Mouse (Mus musculus) gastrocnemius, postnatal 4 days (tissue): ENCODE results near the gene Arhgap8. TPM values are rescaled to one million over a fixed set of nuclear protein-coding genes. Genes with fewer than 3 reads are reported as not detected.

Experiments
- DNase-seq, 2 experiments: peaks; one replicate each; pipeline ENCODE4 v3.0.0; 2021 to 2022; ENCODE audit warnings: low spot score in 2 of 2, mixed read lengths in 2 of 2
- total RNA-seq, 2 experiments: library from RNA; stranded (reverse); gene quantifications; 2 replicates each; pipeline ENCODE4 v1.2.3; 2021

Arhgap8 gene
- total RNA-seq, 2 experiments from 2014 or later = 0.39 to 0.47 TPM

DNA sequence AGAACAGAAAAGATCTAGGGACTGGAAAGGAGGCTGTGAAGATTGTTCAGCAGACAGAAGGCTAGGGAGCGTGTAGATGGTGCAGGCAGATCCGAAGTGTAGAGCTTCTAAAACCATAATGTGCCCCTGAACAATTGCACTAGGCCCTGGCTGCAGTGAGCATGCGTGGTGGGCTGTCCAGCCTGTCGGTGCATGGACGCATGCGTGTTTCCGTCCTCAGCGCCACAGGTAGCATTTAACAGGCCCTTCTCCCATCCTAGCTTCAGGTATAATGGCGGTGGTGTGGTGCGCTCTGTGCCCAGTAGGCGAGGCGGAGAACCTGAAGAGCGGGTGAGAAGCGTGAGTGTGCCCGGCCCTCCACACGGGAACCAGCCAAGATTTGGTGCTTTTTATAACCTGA, 65.0 kb downstream of the Arhgap8 start:
- DNase-seq = no peak

DNA sequence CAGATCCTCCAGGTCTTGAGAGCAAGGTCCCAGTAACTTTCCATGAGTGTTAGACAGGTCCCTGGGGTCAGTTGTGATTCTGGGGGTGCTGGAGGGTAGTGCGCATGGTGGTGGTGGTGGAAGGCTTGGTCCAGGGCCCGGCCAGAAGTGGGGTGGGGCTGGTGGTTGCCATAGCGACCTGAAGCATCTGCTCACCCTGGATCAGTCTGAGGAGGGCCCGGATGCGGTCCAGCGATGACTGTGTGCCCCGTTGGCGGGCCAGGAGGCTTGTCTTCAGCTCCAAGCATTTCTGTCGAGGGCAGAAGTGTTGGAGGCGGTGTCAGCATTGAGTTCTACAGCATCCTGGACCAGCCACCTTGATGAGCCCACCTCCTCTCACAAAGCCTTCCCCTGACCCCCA, 67.3 kb downstream of the Arhgap8 start:
- no peak for DNase-seq

DNA sequence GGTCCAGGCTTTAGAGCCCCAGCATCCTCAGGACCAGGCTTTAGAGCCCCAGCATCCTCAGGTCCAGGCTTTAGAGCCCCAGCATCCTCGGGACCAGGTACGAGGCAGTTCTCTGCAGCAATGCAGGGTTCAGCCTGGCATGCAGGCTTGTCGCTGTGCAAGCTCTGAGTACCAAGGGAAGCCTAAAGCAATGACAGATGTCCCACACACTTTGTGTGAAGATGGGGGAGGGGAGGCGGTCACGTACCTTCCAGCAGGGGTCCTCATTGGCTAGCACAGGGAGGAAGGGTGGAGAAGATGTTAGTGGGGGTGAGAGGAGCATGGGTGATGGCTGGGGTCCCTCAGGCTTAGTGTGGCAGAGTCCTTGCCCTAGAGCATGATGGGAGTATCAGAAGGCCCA, 73.8 kb downstream of the Arhgap8 start:
- no peak for DNase-seq

DNA sequence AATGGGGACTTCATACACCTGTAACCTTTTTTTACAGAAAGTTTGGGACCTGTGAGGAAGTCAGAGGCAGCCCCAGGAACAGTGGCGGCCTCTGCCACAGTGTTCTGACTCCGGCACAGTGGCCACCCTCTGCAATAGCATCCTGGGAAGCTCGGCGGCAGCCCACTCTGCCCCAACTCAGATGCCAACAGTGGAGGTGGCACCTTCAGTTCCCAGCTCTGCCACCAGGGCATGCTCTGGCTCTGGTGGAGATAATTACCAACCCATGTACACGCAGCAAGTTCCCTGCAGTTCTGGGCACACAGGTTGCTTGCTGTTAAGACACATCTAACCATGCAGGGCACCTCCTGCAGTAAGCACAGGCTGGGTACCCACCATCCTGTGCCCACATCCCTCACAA, 80.3 kb downstream of the Arhgap8 start:
- no peak for DNase-seq

DNA sequence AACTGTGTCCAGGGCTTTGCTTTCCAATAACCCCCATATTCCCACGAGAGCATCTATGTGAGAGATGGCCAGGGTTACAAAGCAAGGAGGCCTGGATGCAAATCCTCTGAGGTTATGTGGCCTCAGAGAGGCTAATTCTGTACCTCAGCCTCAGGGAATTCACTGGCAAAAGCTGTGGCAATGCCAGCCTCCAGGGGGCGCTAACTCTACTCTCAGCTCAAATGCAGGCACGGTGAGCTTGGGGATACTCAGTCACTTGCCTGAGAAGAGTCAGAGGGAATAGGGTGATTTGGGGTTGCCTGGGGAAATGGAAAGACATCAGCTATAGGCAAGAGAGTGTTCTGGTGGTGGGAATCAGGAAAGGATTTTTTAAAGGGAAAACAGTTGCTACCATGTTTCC, 83.8 kb downstream of the Arhgap8 start:
- DNase-seq = peak in 1 of 2 experiments; percentile 47

DNA sequence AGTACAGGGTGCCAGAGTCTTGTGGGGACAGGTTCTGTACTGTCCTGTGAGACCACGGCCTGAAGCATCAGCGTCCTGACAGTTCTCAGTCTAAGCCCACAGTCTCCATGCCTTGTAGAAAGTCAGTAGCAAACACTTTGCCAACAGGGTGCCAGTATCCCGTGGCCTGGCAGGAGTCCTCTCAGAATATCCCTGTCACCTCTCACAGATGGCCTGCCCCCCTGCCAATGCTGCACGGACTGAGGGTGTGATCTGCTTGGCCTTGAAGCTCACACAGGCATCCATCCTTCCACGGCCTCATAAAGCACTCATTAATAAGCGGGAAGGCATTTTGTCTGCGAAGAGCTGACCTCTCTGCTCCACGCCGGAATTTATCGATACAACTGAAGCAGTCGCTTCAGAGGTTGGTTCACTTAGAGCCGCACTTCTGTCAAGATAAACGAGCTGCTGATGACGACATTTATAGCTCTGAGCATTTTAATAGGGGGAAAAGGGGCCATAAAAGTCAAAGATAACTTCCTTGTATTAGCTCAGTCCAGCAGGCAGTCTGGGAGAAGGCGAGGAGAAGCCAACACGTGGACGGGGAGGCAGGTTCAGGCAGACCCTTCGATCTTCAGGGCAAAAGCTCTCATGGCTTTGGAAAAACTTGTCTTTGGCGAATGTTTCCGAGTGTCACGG, 89.6 kb downstream of the Arhgap8 start:
- DNase-seq = no peak

DNA sequence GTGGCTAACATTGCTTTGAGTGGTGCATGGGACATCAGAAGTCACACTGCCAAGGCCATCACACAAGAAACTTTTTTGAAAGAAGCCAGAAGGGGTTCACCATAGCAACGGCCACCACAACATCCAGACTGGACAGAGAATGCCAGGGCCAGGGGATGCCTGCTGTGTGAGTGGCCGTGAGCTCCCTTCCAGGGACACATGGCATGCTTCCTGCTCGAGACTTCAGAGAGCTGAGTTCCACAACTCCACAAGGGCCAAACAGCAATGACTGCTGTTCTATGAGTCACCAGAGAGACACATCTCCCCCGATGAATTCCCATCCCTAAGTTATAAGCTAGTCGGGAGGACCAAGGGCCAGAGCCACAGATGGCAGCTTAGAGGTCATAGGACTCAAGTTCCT, 91.3 kb downstream of the Arhgap8 start:
- DNase-seq = no peak

DNA sequence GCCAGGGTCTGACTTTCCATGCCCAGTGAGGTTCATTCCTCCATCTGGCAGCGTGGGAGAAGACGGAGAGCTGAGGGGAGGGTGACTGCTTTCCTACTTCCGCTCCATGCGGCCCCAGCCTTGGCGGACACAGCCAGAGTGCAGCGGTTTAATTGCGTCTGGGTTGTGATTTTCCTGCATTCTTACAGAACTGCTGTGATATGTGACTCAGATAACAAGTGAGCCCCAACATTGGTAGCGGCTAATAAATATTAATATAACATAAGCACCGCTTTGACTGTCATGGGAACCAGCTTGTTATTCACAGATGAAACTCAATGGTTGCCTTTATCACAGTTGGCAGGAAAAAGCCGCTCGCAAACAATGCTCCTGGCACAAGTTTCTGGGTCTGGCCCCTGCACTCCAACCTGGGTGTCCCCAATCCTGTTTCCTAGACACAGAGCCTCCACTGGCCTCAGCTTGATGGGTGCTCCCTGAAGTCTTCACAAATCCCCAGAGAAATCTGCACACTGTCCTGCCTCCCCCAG, 93.0 kb downstream of the Arhgap8 start:
- no peak for DNase-seq

DNA sequence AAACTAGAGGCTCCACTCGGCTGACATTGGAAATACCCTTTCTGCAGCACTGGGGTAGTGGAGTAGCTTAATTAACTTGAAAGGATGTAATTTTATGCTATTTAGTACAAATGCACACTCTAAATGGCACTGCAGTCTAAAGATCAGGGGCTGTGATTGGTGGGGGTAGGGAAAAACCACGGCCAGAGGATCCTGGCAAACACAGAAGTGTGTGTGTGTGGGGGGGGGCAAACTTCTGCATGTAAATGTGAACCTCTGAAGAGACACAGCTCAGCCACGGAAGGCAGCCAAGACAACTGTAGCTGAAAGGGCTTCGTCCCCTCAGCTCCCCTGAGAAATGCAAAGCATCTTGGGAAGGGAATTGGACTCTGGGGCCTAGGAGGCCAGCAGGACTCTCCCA, 95.3 kb downstream of the Arhgap8 start:
- DNase-seq = no peak

DNA sequence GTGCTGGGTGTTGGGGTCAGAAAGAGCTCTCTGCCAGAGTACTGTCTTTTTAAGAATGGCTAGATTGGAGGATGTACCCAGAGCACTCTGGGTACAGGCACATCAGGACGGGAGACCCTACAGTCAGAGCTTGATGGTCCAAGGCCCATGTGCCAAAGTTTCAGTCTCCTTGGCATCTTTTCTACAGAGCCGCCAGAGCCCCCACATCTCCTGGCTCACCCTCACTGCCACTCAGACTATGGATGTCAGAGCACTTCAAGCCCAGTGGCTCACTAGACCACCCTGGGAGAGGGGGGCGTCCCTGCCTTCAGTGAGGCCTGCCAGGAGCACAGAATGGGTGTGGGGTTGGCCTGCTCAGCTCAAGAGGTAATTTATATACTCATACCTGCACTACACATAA, 97.7 kb downstream of the Arhgap8 start:
- no peak for DNase-seq

DNA sequence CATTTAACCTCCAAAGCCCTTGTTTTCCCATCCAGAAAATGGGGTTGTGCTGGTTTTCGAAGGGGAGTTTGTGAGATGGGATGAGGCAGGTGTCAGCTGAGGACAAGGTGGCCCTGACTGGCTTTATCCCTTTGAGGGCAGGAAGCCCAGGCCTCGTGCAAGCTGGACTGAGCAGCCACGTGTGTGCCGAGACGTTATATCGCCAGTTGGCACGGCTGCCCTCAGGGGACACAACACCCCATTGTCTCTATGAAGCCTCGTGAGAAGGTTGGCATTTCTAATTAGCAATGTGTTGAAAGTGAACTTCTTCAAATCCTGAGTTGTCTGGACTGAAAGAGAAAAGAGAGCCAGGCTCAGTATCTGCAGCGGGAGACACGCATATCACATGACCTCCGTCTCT, 98.4 kb downstream of the Arhgap8 start:
- DNase-seq = no peak

DNA sequence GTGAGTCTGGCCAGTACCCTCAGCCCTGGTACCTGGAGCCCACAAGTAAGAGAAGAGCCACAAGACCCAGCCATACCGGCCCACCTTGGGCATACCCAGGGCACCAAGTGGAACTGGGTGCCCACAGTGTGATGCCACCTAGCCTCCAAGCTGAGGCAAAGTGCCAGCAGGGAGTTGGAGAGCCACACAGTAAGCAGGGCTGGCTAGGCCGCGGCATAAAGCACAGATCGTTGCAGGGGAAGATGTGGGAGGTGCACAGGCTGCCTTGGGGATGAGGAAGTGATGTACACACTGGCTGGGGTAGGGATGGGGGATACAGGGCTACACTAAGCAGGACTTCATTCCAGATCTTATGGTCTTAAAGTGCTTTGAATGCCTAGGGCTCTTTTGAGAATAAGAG, 101.0 kb downstream of the Arhgap8 start:
- no peak for DNase-seq

Other genes with a start within 250 kb of the Arhgap8 start
- gene Rtl6, start 162.2 kb upstream of the Arhgap8 start, total RNA-seq = 1 to 10 TPM; 8.1 to 9.7 TPM
- gene Prr5, start 50.4 kb upstream of the Arhgap8 start, total RNA-seq = 10 to 100 TPM; 22.8 to 24.6 TPM
- 1 to 10 TPM in 1 of 2 experiments, under 1 TPM in 1; 0.57 to 2.1 TPM for gene Phf21b, start 136.0 kb downstream of the Arhgap8 start, total RNA-seq
- under 1 TPM; 0.22 to 0.29 TPM for gene Gm29666, start 200.0 kb downstream of the Arhgap8 start, total RNA-seq
- gene Nup50, start 203.4 kb downstream of the Arhgap8 start, total RNA-seq = 10 to 100 TPM; 21.0 to 23.5 TPM